Mouse (Mus musculus) forebrain, embryonic 16.5 days (tissue): ENCODE measurements around the gene Gcsam. TPM values are rescaled to one million over a fixed set of nuclear protein-coding genes. Genes with fewer than 3 reads are reported as not detected.
A peak's percentile ranks its signal among the peaks of the same experiment; 100 is the strongest.

ENCODE experiments used
- ATAC-seq: fragments of 200-750 bp; cut with Nextera tagmentation; 2 replicates; pipeline ENCODE4 v1.8.0; 2017; ENCODE audit warnings: mild to moderate bottlenecking, moderate library complexity
- H3K27ac ChIP-seq: fragments of 300-500 bp; sonication (generic); 2 replicates; pipeline ENCODE4 v1.5.1; 2014; ENCODE audit warnings: low read length, control low read depth
- H3K27me3 ChIP-seq: fragments of 300-500 bp; sonication (generic); replicated peaks from 2 replicates; pipeline ENCODE4 v1.6.1; 2014; ENCODE audit warnings: low read length; ENCODE audit not compliant: control insufficient read depth, insufficient read depth
- H3K36me3 ChIP-seq: fragments of 300-500 bp; sonication (generic); 2 replicates; pipeline ENCODE4 v1.6.1; 2014; ENCODE audit not compliant: control insufficient read depth, insufficient read depth
- H3K4me1 ChIP-seq: fragments of 300-500 bp; sonication (generic); replicated peaks from 2 replicates; pipeline ENCODE4 v1.6.1; 2014; ENCODE audit warnings: low read length; ENCODE audit not compliant: control insufficient read depth, insufficient read depth
- H3K4me2 ChIP-seq: fragments of 300-500 bp; sonication (generic); 2 replicates; pipeline ENCODE4 v1.6.1; 2014; ENCODE audit warnings: mild to moderate bottlenecking, low read length, control low read depth
- H3K4me3 ChIP-seq: fragments of 300-500 bp; sonication (generic); replicated peaks from 2 replicates; pipeline ENCODE4 v1.5.1; 2014; ENCODE audit warnings: mild to moderate bottlenecking, low read length, control low read depth
- H3K9ac ChIP-seq: fragments of 300-500 bp; sonication (generic); replicated peaks from 2 replicates; pipeline ENCODE4 v1.6.1; 2014; ENCODE audit warnings: low read depth, low read length, control low read depth
- H3K9me3 ChIP-seq: fragments of 300-500 bp; sonication (generic); 2 replicates; pipeline ENCODE4 v1.6.1; 2016; ENCODE audit warnings: low read length; ENCODE audit not compliant: control insufficient read depth
- WGBS: fragments of 180-500 bp; shearing (Covaris S2); extraction: QIAGEN DNeasy Blood & Tissue Kit; methylation state at CpG from one replicate; pipeline ENCODE4 v1.1.7; 2014; 5-methylcytosine and 5-hydroxymethylcytosine counted together
- polyA plus RNA-seq: library from polyadenylated mRNA; unstranded; fragments of >200 nt; fragmentation: Nextera tagmentation; extraction: Ambion mirVana; gene quantifications from 2 replicates; pipeline ENCODE4 v1.2.1, GENCODE M21; 2015

Gcsam gene
- polyA plus RNA-seq, 1 experiment from 2014 or later = not detected

- ATAC-seq = no peak
- Histone ChIP-seq H3K4me3 (no peak overlapping the region), H3K9me3 (no peaks in the 10 kb centered on the region), H3K4me2 (no peak overlapping the region), H3K9ac (no peak overlapping the region), H3K27me3 (no peaks in the 10 kb centered on the region), H3K4me1 (no peaks in the 10 kb centered on the region), H3K27ac (no peak overlapping the region), H3K36me3 (no peaks in the 10 kb centered on the region)
- 82% methylated on average over 10 of the region's 10 CpGs for WGBS
Measured at GRCm38 (mm10) chr16:45640070-45640762, 30.0 kb downstream of the Gcsam start.

- no peak overlapping the region for H3K4me3 ChIP-seq
- no peak overlapping the region for H3K4me2 ChIP-seq
- H3K36me3 ChIP-seq = no peaks in the 10 kb centered on the region
- no peak overlapping the region for H3K9ac ChIP-seq
- H3K27me3 ChIP-seq = no peaks in the 10 kb centered on the region
- no peaks in the 10 kb centered on the region for H3K4me1 ChIP-seq
- no peak for ATAC-seq
- no peak overlapping the region for H3K27ac ChIP-seq
- no peaks in the 10 kb centered on the region for H3K9me3 ChIP-seq
- WGBS = 74% methylated on average over 3 of the region's 3 CpGs
Measured at GRCm38 (mm10) chr16:45641301-45641700, 31.1 kb downstream of the Gcsam start.

DNA sequence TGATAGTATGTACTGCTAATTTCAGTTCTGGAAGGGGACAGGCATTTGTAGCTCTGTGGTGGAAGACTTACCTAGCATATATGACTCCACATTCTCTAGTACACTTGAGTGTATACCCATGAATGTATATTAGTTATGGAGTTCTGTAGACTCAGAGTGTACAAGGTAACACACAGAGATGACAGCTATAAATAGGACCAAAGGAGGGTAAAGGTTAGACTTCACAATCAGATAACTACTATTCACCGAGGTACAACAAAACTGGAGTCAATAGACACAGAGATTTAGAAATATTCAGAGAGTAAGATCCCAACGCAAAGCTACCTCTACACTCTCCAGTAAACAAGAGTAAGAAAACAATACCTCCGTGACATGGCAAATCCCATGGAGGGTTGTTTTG is 33.8 kb downstream of the Gcsam start:
- no peaks in the 10 kb centered on the region for H3K36me3 ChIP-seq
- no peak overlapping the region for H3K4me3 ChIP-seq
- no peak overlapping the region for H3K27ac ChIP-seq
- 92% methylated on average over 3 of the region's 3 CpGs for WGBS
- no peak overlapping the region for H3K9ac ChIP-seq
- H3K4me2 ChIP-seq = no peak overlapping the region
- no peaks in the 10 kb centered on the region for H3K9me3 ChIP-seq
- ATAC-seq = no peak
- H3K27me3 ChIP-seq = no peaks in the 10 kb centered on the region
- H3K4me1 ChIP-seq = no peaks in the 10 kb centered on the region

GRCm38 (mm10) chr16:45644380-45644779 is 34.2 kb downstream of the Gcsam start:
- 83% methylated on average over 6 of the region's 6 CpGs for WGBS

GRCm38 (mm10) chr16:45651497-45651896 is 41.3 kb downstream of the Gcsam start:
- Histone ChIP-seq H3K9ac (no peak overlapping the region), H3K4me2 (no peak overlapping the region), H3K27me3 (no peaks in the 10 kb centered on the region), H3K9me3 (no peaks in the 10 kb centered on the region), H3K27ac (no peak overlapping the region), H3K4me1 (no peaks in the 10 kb centered on the region), H3K4me3 (no peak overlapping the region), H3K36me3 (no peaks in the 10 kb centered on the region)
- ATAC-seq = no peak
- WGBS = 86% methylated on average over 2 of the region's 2 CpGs

More at GRCm38 (mm10) chr16:45644380-45644779, 34.2 kb downstream of the Gcsam start:
- Histone ChIP-seq H3K4me3 (no peak overlapping the region), H3K27me3 (no peaks in the 10 kb centered on the region), H3K4me1 (no peaks in the 10 kb centered on the region), H3K9ac (no peak overlapping the region), H3K9me3 (no peaks in the 10 kb centered on the region), H3K36me3 (no peaks in the 10 kb centered on the region), H3K4me2 (no peak overlapping the region), H3K27ac (no peak overlapping the region)
- no peak for ATAC-seq

GRCm38 (mm10) chr16:45653009-45653933 is 43.1 kb downstream of the Gcsam start:
- WGBS = 16% methylated on average over 17 of the region's 17 CpGs
- H3K9me3 ChIP-seq = no peaks in the 10 kb centered on the region
- no peaks in the 10 kb centered on the region for H3K36me3 ChIP-seq
- no peak overlapping the region for H3K9ac ChIP-seq
- H3K4me2 ChIP-seq = peak overlapping the region; percentile 48
- H3K4me1 ChIP-seq = no peaks in the 10 kb centered on the region
- ATAC-seq = no peak
- peak overlapping the region; percentile 20 for H3K4me3 ChIP-seq
- H3K27me3 ChIP-seq = no peaks in the 10 kb centered on the region
- H3K27ac ChIP-seq = no peak overlapping the region

- Histone ChIP-seq H3K27me3 (no peaks in the 10 kb centered on the region), H3K36me3 (no peaks in the 10 kb centered on the region), H3K9ac (no peak within 1 kb of the TSS), H3K27ac (no peak within 1 kb of the TSS), H3K9me3 (no peaks in the 10 kb centered on the region), H3K4me1 (no peaks in the 10 kb centered on the region), H3K4me2 (peak within 1 kb of the TSS; percentile 48), H3K4me3 (peak within 1 kb of the TSS; percentile 20)
- WGBS = 4% methylated on average over 20 of the region's 20 CpGs
- no peak for ATAC-seq
Measured at GRCm38 (mm10) chr16:45653934-45654332, 43.8 kb downstream of the Gcsam start, which contains the start of gene BC016579. Gene BC016579, minus strand, starts transcription at chr16:45654068.

DNA sequence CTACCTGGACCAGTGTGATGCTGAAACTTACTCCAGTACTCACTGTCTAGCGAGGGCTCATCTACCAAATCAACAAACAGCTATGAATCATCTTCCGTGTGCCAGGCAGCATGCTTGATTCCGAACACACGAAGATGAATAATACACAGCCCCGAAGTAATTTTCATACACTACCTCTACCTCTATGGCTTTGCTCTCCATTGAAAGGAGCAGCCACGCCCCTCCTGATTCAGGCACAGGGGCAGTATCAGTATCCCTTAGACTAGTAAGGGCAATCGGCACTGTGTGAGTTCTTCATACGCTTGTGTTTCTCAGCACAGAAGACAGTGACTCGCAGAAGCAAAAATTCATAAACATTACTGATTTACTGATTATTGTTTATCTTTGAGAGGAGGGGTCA is 44.3 kb downstream of the Gcsam start:
- Histone ChIP-seq H3K4me2 (no peak overlapping the region), H3K9me3 (no peaks in the 10 kb centered on the region), H3K27me3 (no peaks in the 10 kb centered on the region), H3K36me3 (no peaks in the 10 kb centered on the region), H3K9ac (no peak overlapping the region), H3K4me3 (no peak overlapping the region), H3K27ac (no peak overlapping the region), H3K4me1 (no peaks in the 10 kb centered on the region)
- WGBS = 62% methylated on average over 9 of the region's 9 CpGs
- ATAC-seq = no peak

GRCm38 (mm10) chr16:45657574-45658159 is 47.5 kb downstream of the Gcsam start:
- Histone ChIP-seq H3K36me3 (no peaks in the 10 kb centered on the region), H3K27ac (no peak overlapping the region)
- 91% methylated on average over 12 of the region's 12 CpGs for WGBS

More at GRCm38 (mm10) chr16:45657574-45658159, 47.5 kb downstream of the Gcsam start:
- H3K9me3 ChIP-seq = no peaks in the 10 kb centered on the region
- no peak overlapping the region for H3K4me3 ChIP-seq
- no peak overlapping the region for H3K4me2 ChIP-seq
- no peak overlapping the region for H3K9ac ChIP-seq
- no peaks in the 10 kb centered on the region for H3K27me3 ChIP-seq
- ATAC-seq = no peak
- H3K4me1 ChIP-seq = no peaks in the 10 kb centered on the region
